Mouse (Mus musculus): ENCODE measurements around the gene Ipo4. TPM values are rescaled to one million over a fixed set of nuclear protein-coding genes. Genes with fewer than 3 reads are reported as not detected.
A peak's percentile ranks its signal among the peaks of the same experiment; 100 is the strongest.

The Ipo4 gene
- polyA plus RNA-seq, 1 experiment from 2014 or later: 67.1 TPM

DNA sequence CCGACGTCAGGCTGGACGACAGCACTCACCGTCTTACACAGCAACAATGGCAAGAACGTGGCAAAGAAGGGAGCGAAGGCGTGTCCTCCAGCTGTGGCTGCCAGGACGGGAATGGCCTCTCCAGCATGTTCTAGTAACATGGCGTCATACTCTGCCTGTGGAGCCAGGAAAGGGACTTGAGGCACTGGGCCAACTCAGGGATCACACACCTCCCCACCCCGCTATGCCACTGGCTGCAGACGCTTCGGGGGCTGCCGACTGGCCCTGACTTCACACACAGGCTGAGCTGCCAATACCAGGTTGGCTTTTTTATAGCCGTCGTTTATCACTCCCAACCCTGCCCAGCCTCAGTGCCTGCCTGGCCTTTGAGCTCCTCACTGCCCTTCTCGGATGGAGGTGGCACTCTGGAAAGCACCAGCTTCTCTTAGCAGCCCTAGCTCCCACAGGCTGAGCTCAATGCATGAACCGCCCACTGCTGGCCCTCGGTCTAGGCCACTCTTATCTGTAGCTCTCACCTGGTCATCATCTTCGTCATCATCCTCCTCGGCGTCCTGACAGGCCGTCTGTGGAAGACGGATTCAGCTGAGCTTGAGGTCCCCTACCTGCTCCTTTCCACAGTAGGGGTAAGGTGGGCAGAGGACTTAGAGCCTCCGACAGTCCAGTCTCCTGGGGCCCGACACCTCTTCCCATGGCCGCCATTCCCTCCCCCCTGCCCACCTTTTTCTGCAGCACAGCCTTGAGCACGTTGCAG lies 7.5 kb downstream of the Ipo4 start:
- Histone ChIP-seq H3K36me3 (peaks cover 93% of the 10 kb centered on the region), H3K4me2 (no peak overlapping the region), H3K4me1 (peaks cover 6% of the 10 kb centered on the region), H3K27me3 (replicated peaks) (no peaks in the 10 kb centered on the region), H3K27ac (replicated peaks) (no peak overlapping the region), H3K9ac (no peak overlapping the region), H3K9me3 (no peaks in the 10 kb centered on the region), H3K4me3 (no peak overlapping the region)
- ATAC-seq (ENCODE audit: extremely low read depth, insufficient number of reproducible peaks, low FRiP score, low TSS enrichment): no peak
- WGBS: 86% methylated on average over 27 of the region's 27 CpGs

DNA sequence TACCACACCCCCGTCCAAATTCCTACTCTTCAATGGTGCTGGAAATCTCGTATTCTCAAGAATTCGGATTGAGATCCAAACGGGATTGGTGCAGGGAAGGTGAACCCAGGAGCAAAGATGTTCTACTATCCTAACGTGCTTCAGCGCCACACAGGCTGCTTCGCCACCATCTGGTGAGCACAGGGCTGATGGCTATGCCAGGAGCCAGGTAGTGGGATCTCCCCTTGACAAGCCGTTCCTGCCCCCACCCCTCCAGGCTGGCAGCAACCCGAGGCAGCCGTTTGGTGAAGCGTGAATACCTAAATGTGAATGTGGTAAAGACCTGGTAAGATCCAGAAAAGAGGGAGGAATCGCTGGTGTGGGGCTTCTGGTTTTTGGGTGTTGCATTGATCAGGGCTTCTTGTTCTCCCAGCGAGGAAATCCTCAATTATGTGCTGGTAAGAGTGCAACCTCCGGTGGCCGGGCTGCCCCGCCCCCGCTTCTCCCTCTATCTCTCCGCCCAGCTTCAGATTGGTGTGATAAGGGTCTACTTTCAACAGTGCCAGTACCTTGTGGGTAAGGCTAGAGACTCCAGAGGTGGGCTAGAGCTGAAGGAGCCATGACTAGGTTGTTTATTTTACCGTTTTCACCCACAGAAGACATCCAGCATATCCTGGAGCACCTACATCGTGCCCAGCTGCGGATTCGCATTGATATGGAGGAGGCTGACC lies 17.1 kb downstream of the Ipo4 start:
- Histone ChIP-seq H3K27ac (replicated peaks) (no peak overlapping the region), H3K4me1 (peaks cover 20% of the 10 kb centered on the region), H3K9ac (peak overlapping the region; percentile 73), H3K4me3 (peak overlapping the region; percentile 46), H3K36me3 (peaks cover 8% of the 10 kb centered on the region; the same call in 1 of the 2 replicates), H3K4me2 (peak overlapping the region; percentile 66), H3K9me3 (no peaks in the 10 kb centered on the region), H3K27me3 (replicated peaks) (no peaks in the 10 kb centered on the region)
- no peak for ATAC-seq (ENCODE audit: extremely low read depth, insufficient number of reproducible peaks, low FRiP score, low TSS enrichment)
- WGBS: 28% methylated on average over 22 of the region's 22 CpGs

DNA sequence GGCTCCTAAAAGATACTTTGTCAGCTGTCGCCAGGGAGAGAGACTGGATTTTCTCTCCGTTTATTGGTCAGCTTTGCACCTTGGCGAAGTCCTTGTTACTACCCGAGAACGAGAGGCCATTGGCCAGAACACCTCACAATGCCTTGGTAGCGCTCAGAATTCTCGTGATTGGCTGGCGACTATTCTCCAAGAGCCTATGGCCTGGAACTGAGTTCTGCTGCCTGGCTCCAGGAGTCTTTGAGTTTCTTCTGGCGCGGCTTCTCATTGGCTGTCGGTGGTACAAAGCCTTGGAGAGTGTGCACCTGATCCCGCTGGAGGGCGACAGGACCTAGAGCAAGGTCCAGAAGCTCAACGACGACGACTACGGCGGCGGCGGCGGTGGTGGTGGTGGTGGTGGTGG lies 17.9 kb downstream of the Ipo4 start, which contains the start of gene Rec8:
Gene Rec8, plus strand, starts transcription at position 216 of the 400 bp plus-strand sequence.
- WGBS: 12% methylated on average over 21 of the region's 21 CpGs
- peaks cover 2% of the 10 kb centered on the region; the same call in 1 of the 2 replicates for H3K36me3 ChIP-seq
- H3K9me3 ChIP-seq: no peaks in the 10 kb centered on the region
- peak; percentile 73 for ATAC-seq (ENCODE audit: extremely low read depth, insufficient number of reproducible peaks, low FRiP score, low TSS enrichment)
- H3K4me2 ChIP-seq: peak within 1 kb of the TSS; percentile 66
- peak within 1 kb of the TSS; percentile 42 for H3K27ac ChIP-seq (replicated peaks)
- no peaks in the 10 kb centered on the region for H3K27me3 ChIP-seq (replicated peaks)
- peak within 1 kb of the TSS; percentile 46 for H3K4me3 ChIP-seq
- peak within 1 kb of the TSS; percentile 73 for H3K9ac ChIP-seq
- peaks cover 29% of the 10 kb centered on the region for H3K4me1 ChIP-seq

DNA sequence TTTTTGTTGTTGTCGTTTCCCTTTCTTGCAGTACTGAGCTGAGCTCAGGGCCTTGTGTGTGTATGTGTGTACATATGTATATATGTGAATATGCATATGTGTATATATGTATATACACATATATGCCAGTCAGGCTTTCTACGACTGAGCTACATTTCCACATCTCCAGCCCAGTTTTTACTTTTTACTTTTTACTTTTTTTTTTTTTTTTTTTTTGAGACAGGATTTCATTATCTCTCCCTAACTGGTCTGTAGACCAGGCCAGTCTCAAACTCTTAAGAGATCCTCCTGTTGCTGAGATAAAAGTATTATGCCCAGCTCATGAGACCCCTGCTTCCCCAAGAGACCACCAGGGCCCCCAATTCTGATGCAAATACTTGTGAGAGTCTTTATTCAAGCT lies 18.9 kb downstream of the Ipo4 start:
- Histone ChIP-seq H3K36me3 (no peaks in the 10 kb centered on the region), H3K4me2 (no peak overlapping the region), H3K27me3 (replicated peaks) (no peaks in the 10 kb centered on the region), H3K4me1 (peaks cover 36% of the 10 kb centered on the region), H3K9ac (no peak overlapping the region), H3K9me3 (no peaks in the 10 kb centered on the region), H3K27ac (replicated peaks) (peak overlapping the region; percentile 42), H3K4me3 (no peak overlapping the region)
- WGBS: 81% methylated on average over 2 of the region's 2 CpGs
- no peak for ATAC-seq (ENCODE audit: extremely low read depth, insufficient number of reproducible peaks, low FRiP score, low TSS enrichment)

DNA sequence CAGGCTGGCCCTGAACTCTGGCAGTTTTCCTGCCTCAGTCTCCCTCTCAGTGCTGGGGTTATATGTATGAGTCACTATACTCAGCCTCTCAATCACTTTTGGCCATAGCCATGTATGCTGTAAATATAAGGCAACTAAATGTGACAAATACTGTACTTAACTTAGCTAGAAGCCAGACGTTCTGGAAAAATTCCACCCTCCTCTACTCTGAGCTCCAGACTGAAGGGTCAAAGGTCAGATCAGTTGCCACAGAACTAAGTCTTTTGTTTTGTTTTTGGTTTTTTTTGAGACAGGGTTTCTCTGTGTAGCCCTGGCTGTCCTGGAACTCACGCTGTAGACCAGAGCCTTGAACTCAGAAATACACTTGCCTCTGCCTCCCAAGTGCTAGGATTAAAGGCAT lies 19.9 kb downstream of the Ipo4 start:
- H3K27ac ChIP-seq (replicated peaks): no peak overlapping the region
- H3K9me3 ChIP-seq: no peaks in the 10 kb centered on the region
- H3K4me3 ChIP-seq: no peak overlapping the region
- no peaks in the 10 kb centered on the region for H3K27me3 ChIP-seq (replicated peaks)
- peaks cover 36% of the 10 kb centered on the region for H3K4me1 ChIP-seq
- no peak for ATAC-seq (ENCODE audit: extremely low read depth, insufficient number of reproducible peaks, low FRiP score, low TSS enrichment)
- 59% methylated on average over 2 of the region's 2 CpGs for WGBS
- no peaks in the 10 kb centered on the region for H3K36me3 ChIP-seq
- no peak overlapping the region for H3K4me2 ChIP-seq
- H3K9ac ChIP-seq: no peak overlapping the region

DNA sequence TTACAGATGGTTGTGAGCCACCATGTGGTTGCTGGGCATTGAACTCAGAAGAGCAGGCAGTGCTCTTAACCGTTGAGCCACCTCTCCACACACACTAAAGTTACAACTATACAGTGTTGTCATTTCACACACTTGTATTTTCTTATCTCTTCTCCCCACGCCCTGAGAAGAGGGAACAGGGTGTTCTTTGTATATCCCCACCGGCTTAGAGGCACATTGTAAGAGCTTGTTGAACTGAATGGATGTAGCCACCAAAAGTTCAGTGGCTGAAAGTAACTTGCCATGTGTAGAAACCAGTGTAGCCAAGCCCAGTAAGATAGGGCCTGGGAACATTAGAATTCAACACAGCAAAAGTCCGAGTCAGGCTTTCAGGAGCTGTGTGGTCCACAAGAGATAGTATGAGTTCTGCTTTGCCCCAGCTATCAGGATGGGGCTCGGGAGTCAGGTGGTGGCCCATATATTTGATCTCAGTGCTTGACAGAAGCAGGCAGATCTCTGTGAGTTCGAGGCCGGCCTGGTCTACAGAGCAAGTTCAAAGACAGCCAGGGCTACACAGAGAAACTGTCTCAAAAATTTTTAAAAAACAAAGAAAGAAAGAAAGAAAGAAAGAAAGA lies 21.1 kb downstream of the Ipo4 start:
- peaks cover 10% of the 10 kb centered on the region for H3K36me3 ChIP-seq
- H3K4me2 ChIP-seq: no peak overlapping the region
- no peak overlapping the region for H3K27ac ChIP-seq (replicated peaks)
- ATAC-seq (ENCODE audit: extremely low read depth, insufficient number of reproducible peaks, low FRiP score, low TSS enrichment): no peak
- no peak overlapping the region for H3K4me3 ChIP-seq
- H3K9ac ChIP-seq: no peak overlapping the region
- no peaks in the 10 kb centered on the region for H3K9me3 ChIP-seq
- H3K4me1 ChIP-seq: peaks cover 36% of the 10 kb centered on the region
- H3K27me3 ChIP-seq (replicated peaks): no peaks in the 10 kb centered on the region
- WGBS: 48% methylated on average over 7 of the region's 7 CpGs

DNA sequence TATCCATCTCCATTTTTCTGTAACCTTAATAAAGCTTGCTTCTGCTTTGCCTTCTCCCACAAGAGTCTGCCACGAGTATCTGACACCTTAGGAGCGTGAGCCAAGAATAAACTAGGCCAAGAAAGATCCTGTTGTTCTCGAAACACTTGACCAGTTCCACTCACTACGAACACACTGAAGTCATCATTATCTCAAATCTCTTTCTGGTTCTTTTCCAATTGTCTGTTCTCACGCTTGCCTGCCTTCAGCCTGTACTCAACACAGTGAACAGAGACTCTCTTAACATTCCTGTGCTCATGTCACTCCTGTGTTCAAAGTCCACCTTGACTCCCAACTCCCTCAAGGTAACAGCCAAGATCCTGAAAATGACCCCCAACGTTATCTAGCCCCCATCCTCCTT lies 22.4 kb downstream of the Ipo4 start:
- no peak overlapping the region for H3K4me2 ChIP-seq
- H3K9ac ChIP-seq: no peak overlapping the region
- no peak overlapping the region for H3K4me3 ChIP-seq
- H3K9me3 ChIP-seq: no peaks in the 10 kb centered on the region
- 24% methylated on average over 6 of the region's 6 CpGs for WGBS
- no peaks in the 10 kb centered on the region for H3K27me3 ChIP-seq (replicated peaks)
- H3K27ac ChIP-seq (replicated peaks): no peak overlapping the region
- H3K4me1 ChIP-seq: peaks cover 30% of the 10 kb centered on the region
- H3K36me3 ChIP-seq: peaks cover 23% of the 10 kb centered on the region
- no peak for ATAC-seq (ENCODE audit: extremely low read depth, insufficient number of reproducible peaks, low FRiP score, low TSS enrichment)

DNA sequence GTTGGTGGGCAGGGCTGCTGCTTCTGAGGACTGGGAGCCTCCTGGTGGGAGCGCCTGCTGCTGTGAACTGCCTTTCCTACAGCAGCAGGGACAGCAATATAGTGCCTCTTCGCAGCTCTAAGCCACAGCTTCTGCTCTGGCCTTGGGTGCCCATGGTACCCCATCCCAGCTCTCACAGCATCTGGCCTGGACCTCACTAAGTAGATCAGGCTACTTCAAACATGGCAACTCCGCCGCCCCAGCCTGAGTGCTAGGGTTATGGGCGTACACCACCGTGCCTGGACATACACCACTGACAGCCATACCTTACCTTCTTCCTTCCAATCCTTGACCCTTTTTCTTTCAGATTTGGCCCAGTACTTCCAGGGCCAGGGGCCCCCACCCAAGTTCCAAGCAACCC lies 27.4 kb downstream of the Ipo4 start:
- no peak overlapping the region for H3K9ac ChIP-seq
- no peak overlapping the region for H3K4me2 ChIP-seq
- H3K27me3 ChIP-seq (replicated peaks): no peaks in the 10 kb centered on the region
- no peaks in the 10 kb centered on the region for H3K9me3 ChIP-seq
- WGBS: 92% methylated on average over 6 of the region's 6 CpGs
- peaks cover 29% of the 10 kb centered on the region for H3K4me1 ChIP-seq
- H3K4me3 ChIP-seq: no peak overlapping the region
- H3K36me3 ChIP-seq: peaks cover 61% of the 10 kb centered on the region
- H3K27ac ChIP-seq (replicated peaks): no peak overlapping the region
- no peak for ATAC-seq (ENCODE audit: extremely low read depth, insufficient number of reproducible peaks, low FRiP score, low TSS enrichment)

DNA sequence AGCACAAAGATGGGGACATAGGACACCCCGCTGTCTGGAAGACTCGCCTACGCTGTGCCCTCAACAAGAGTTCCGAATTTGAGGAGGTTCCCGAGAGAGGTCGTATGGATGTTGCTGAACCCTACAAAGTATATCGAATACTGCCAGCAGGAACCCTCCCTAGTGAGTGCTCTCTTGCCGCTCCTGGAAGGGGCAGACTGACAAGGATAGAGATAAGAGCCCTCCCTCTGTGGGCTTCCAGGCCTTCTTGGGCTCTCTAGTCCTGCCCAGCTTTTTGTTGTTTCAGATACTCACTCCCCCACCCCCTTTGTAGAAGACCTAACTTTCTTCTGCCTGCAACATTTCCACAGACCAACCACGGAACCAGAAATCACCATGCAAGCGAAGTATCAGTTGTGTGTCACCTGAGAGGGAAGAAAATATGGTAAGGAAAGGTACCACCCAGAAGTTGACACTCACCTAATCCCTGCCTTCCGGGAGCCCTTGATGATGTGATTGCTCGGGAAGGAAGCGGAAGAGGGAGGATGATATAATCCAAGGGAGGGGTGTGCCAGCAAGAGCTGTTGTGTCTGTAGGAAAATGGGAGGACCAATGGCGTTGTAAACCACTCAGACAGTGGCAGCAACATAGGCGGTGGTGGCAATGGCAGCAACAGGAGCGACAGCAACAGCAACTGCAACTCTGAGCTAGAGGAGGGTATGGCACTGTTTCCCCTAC lies 29.9 kb downstream of the Ipo4 start:
- no peak for ATAC-seq (ENCODE audit: extremely low read depth, insufficient number of reproducible peaks, low FRiP score, low TSS enrichment)
- Histone ChIP-seq H3K4me1 (peaks cover 17% of the 10 kb centered on the region), H3K27me3 (replicated peaks) (no peaks in the 10 kb centered on the region), H3K4me2 (no peak overlapping the region), H3K36me3 (peaks cover 86% of the 10 kb centered on the region), H3K9ac (0 out of 2 replicates have a peak overlapping the region, but pooled peaks have one; percentile 37), H3K9me3 (no peaks in the 10 kb centered on the region), H3K4me3 (no peak overlapping the region), H3K27ac (replicated peaks) (no peak overlapping the region)
- WGBS: 73% methylated on average over 16 of the region's 16 CpGs

DNA sequence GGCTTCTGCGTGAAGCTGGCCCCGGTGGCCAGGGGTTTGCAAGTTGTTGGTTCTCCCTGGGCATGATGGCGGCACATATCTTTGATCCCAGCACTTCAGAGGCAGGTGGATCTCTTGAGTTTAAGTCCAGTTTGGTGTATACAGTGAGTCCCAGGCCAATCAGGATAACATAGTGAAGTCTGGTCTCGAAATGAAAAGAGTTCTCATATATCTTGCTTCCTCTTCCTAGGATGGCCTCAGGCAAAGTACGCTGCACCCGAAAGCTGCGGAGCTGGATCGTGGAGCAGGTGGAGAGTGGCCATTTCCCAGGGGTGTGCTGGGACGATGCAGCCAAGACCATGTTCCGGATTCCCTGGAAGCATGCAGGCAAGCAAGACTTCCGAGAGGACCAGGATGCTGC lies 30.9 kb downstream of the Ipo4 start:
- Histone ChIP-seq H3K36me3 (peaks cover 88% of the 10 kb centered on the region), H3K27ac (replicated peaks) (0 out of 2 replicates have a peak overlapping the region, but pooled peaks have one; percentile 84), H3K4me2 (peak overlapping the region; percentile 72), H3K27me3 (replicated peaks) (no peaks in the 10 kb centered on the region), H3K4me3 (peak overlapping the region; percentile 54), H3K4me1 (peaks cover 17% of the 10 kb centered on the region), H3K9me3 (no peaks in the 10 kb centered on the region), H3K9ac (0 out of 2 replicates have a peak overlapping the region, but pooled peaks have one; percentile 21)
- WGBS: 93% methylated on average over 11 of the region's 11 CpGs
- no peak for ATAC-seq (ENCODE audit: extremely low read depth, insufficient number of reproducible peaks, low FRiP score, low TSS enrichment)
